Comparison of ENCODE assay signal across 9 mouse cellular contexts in the genomic region with DNA sequence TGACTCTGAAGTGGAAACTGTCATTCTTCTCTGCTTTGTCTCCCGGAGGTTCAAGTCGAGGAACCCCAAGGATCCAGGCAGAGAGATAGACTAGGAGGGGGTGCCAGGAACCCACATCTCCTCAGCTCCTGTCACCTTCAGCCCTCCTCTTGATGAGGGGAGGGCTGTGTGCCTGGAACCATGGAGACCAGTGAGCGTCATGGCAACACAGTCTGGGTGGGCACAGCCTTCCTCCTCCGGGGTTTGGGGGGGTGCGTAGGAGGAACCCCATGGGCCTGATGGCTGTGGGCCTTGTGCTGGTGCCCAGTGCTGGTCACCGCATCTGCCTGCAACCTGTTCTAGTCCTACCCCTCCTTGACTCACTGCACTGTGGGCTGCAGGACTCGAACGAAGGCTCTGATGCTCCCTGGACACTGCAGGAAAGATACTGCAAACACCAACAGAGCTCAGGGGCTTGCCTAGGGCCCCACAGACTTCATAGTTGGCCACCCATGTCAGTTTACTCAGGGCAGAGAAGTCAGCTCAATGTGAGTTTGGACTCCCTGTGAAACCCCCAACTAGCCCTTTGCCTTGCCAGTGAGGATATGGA. TPM values are rescaled to one million over a fixed set of nuclear protein-coding genes. Genes with fewer than 3 reads are reported as not detected.
DNase-seq lines count a peak whose midpoint lies in the region; ATAC-seq and TF ChIP-seq lines count a peak whose summit lies in the region.
"Had no signal": no experiment of that assay in that cellular context is flagged by ENCODE, and none has a peak within 500 bp of the region (broad histone marks: within the 10 kb centered on the region; RNA-seq: fewer than 3 reads in every experiment).

No protein-coding gene starts in this region.

- H3K36me3 ChIP-seq in forebrain, embryonic 12.5 days (replicated peaks), result no peaks in the 10 kb centered on the region
- no peaks in the 10 kb centered on the region for H3K36me3 ChIP-seq in hindbrain, embryonic 14.5 days (replicated peaks; ENCODE audit: control insufficient read depth, insufficient read depth)
- H3K36me3 ChIP-seq in midbrain, embryonic 16.5 days (ENCODE audit: control insufficient read depth, insufficient read depth, low read length), result no peaks in the 10 kb centered on the region

- no peaks in the 10 kb centered on the region for H3K9me3 ChIP-seq in forebrain, embryonic 12.5 days
- no peaks in the 10 kb centered on the region for H3K9me3 ChIP-seq in hindbrain, embryonic 14.5 days (ENCODE audit: control insufficient read depth, low read length)
- no peaks in the 10 kb centered on the region for H3K9me3 ChIP-seq in midbrain, embryonic 16.5 days (replicated peaks; ENCODE audit: control insufficient read depth, low read length, poor library complexity, severe bottlenecking)

- peaks cover 38% of the 10 kb centered on the region for H3K27me3 ChIP-seq in forebrain, embryonic 12.5 days
- peaks cover 27% of the 10 kb centered on the region for H3K27me3 ChIP-seq in hindbrain, embryonic 14.5 days (ENCODE audit: control insufficient read depth, insufficient read depth, low read length)
- H3K27me3 ChIP-seq in midbrain, embryonic 16.5 days (ENCODE audit: control insufficient read depth, insufficient read depth, low read depth, low read length), result no peaks in the 10 kb centered on the region

- no peak for TF ChIP-seq CTCF in lung, adult 2 months (IDR thresholded peaks at IDR 0.05; ENCODE audit: insufficient read depth, low read length)

- no peak overlapping the region for H3K9ac ChIP-seq in forebrain, embryonic 12.5 days
- H3K9ac ChIP-seq in hindbrain, embryonic 14.5 days, result no peak overlapping the region
- no peak overlapping the region for H3K9ac ChIP-seq in midbrain, embryonic 16.5 days (ENCODE audit: low read depth, low read length)

- TF ChIP-seq POLR2A in lung, adult 2 months (IDR thresholded peaks at IDR 0.05; ENCODE audit: borderline replicate concordance, extremely low read depth, low read depth, low read length), result peak; percentile 5; the same call in 1 of the 2 replicates

- H3K27ac ChIP-seq in forebrain, embryonic 12.5 days, result peak overlapping the region; percentile 75
- H3K27ac ChIP-seq in hindbrain, embryonic 14.5 days, result peak overlapping the region; percentile 26; the same call in 1 of the 2 replicates
- peak overlapping the region; percentile 50 for H3K27ac ChIP-seq in midbrain, embryonic 16.5 days (ENCODE audit: low read length)

- ATAC-seq in forebrain, embryonic 12.5 days (ENCODE audit: low FRiP score), result peak; percentile 47
- ATAC-seq in hindbrain, embryonic 14.5 days (ENCODE audit: low FRiP score), result peak; percentile 32; the same call in 1 of the 2 replicates
- ATAC-seq in midbrain, embryonic 16.5 days, result peak; percentile 30

- 35% methylated on average over 8 of the region's 8 CpGs for WGBS in lung, adult 2 months
- WGBS in forebrain, embryonic 12.5 days, result 34% methylated on average over 8 of the region's 8 CpGs
- WGBS in hindbrain, embryonic 14.5 days, result 36% methylated on average over 8 of the region's 8 CpGs
- WGBS in midbrain, embryonic 16.5 days, result 41% methylated on average over 8 of the region's 8 CpGs

- no peak overlapping the region for H3K4me2 ChIP-seq in forebrain, embryonic 12.5 days
- H3K4me2 ChIP-seq in hindbrain, embryonic 14.5 days (replicated peaks), result no peak overlapping the region
- H3K4me2 ChIP-seq in midbrain, embryonic 16.5 days (ENCODE audit: low read length), result no peak overlapping the region

- H3K4me3 ChIP-seq in lung, adult 2 months (replicated peaks; ENCODE audit: extremely low read depth, low read depth, low read length), result no peak overlapping the region
- H3K4me3 ChIP-seq in forebrain, embryonic 12.5 days (replicated peaks), result no peak overlapping the region
- H3K4me3 ChIP-seq in hindbrain, embryonic 14.5 days (replicated peaks; ENCODE audit: low read length), result no peak overlapping the region
- no peak overlapping the region for H3K4me3 ChIP-seq in midbrain, embryonic 16.5 days (ENCODE audit: low read depth, low read length)

- H3K4me1 ChIP-seq in lung, adult 2 months (ENCODE audit: control insufficient read depth, insufficient read depth, low read length), result no peaks in the 10 kb centered on the region; the same call in 1 of the 2 replicates
- H3K4me1 ChIP-seq in forebrain, embryonic 12.5 days, result peaks cover 33% of the 10 kb centered on the region
- H3K4me1 ChIP-seq in hindbrain, embryonic 14.5 days (replicated peaks; ENCODE audit: control insufficient read depth, insufficient read depth, low read length), result peaks cover 20% of the 10 kb centered on the region
- H3K4me1 ChIP-seq in midbrain, embryonic 16.5 days (ENCODE audit: control insufficient read depth, insufficient read depth, low read length), result peaks cover 31% of the 10 kb centered on the region

- DNase-seq in lung, adult 2 months, result no peak
- no peak for DNase-seq in lung, postnatal 36 days
- no peak for DNase-seq in hindbrain, embryonic 14.5 days (ENCODE audit: low spot score)
- DNase-seq in ovary, adult 18-20 months (ENCODE audit: low spot score), result no peak
- DNase-seq in cerebellum, postnatal 25 days, result no peak
- DNase-seq: cerebellum, adult 8-10 months had no signal

RNA-seq across cellular contexts. Expression of a gene that starts 4.9 kb away (rescaled TPM):
- polyA plus RNA-seq in lung, adult 2 months (2012; rRNA removed), result 0.68 and 1.7 TPM in 2 replicates
- polyA plus RNA-seq in forebrain, embryonic 12.5 days (2016; fragmentation: Nextera tagmentation; extraction: Ambion mirVana), result not detected in 2 replicates
- polyA plus RNA-seq in hindbrain, embryonic 14.5 days (2014; fragmentation: Nextera tagmentation; extraction: Ambion mirVana), result 1.3 TPM in 1 of 2 replicates, not detected in the other
- polyA plus RNA-seq in midbrain, embryonic 16.5 days (2015; fragmentation: Nextera tagmentation; extraction: Ambion mirVana), result 0.65 and 0.69 TPM in 2 replicates
- polyA plus RNA-seq: urinary bladder, adult 2 months had no signal

RNA-seq across cellular contexts. Expression of a gene that starts 5.9 kb away (rescaled TPM):
- polyA plus RNA-seq in lung, adult 2 months (2012; rRNA removed), result 8.7 and 9.3 TPM in 2 replicates
- 23.1 and 25.7 TPM in 2 replicates for polyA plus RNA-seq in forebrain, embryonic 12.5 days (2016; fragmentation: Nextera tagmentation; extraction: Ambion mirVana)
- 25.9 and 26.6 TPM in 2 replicates for polyA plus RNA-seq in hindbrain, embryonic 14.5 days (2014; fragmentation: Nextera tagmentation; extraction: Ambion mirVana)
- polyA plus RNA-seq in midbrain, embryonic 16.5 days (2015; fragmentation: Nextera tagmentation; extraction: Ambion mirVana), result 31.6 and 35.5 TPM in 2 replicates
